Mouse (Mus musculus) bone marrow macrophage, adult 2 months (primary cell): ENCODE measurements around the gene Clec16a.

Source experiments
- CTCF ChIP-seq: IDR thresholded peaks from 2 replicates; pipeline ENCODE4 v1.5.1; 2012; ENCODE audit warnings: low read depth, mild to moderate bottlenecking, low read length, moderate library complexity
- POLR2A ChIP-seq: IDR thresholded peaks from 2 replicates; pipeline ENCODE4 v1.6.1; 2012; ENCODE audit warnings: mild to moderate bottlenecking, low read depth, low read length, borderline replicate concordance

GRCm38 (mm10) chr16:10730941-10731340 lies 185.8 kb downstream of the Clec16a start:
- no peak for TF ChIP-seq CTCF
- TF ChIP-seq POLR2A = no peak
